Mouse (Mus musculus): ENCODE data around the gene Atxn1.

Gene Atxn1

DNA sequence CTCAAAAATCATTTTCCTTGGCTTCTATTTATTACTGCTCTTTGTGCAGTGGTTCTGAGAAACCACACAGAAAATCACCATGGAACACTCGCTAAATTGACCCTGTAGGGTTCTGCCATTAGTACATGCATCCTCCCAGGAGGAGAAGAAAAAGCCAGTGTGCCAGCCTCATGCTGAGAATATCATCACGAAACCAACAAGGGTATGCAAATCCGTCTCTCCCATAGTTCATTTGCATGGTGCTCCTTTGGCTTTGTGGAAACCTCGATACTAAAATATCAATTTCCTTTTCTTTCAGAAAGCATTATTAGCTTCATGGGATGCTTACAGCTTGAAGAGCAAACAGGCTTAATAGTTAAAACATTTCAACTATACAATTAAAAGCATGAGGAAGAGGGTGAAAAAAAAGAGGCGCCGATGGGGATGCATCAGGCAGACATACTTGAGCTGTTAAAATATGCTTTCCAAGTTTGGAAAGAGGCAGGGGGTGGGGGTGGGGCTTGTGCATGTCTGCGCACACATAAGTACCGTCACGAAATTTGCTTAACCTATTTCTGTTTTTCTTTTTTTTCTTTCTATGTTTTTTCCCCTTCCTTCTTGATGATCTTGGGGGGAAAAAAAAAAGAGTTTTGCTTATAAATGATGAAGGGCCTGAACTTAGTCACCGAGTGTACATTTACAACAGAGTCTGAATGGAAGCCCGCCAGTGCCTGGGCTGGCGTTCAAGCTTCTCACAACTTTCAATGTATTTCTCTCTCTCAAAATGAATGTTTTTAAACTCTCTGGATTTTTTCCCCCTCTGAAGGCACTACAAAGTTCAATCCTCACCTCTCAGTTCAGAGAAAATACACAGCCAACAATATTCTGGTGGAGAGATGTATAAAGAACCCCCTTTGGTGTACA is 303.3 kb downstream of the Atxn1 start:
- no peak for DNase-seq

DNA sequence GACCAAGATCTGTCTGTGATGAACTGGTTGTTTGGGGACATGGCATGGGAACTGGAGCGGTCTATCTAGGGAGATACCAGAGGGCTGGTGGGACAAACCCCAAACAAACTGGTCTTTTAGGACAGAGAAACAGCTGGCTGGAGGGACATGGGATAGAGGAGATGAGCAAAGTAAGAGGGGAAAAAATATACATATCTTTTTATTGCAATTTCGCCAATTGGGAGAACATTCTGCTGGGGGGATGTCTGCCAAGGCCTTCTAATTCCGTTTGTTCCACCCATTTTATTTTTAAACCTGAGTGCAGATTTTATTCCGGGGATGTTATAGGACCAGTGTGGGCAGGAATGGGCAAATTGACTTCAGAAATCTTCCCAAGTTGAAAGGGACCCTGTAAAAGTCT is 305.0 kb downstream of the Atxn1 start:
- no peak for DNase-seq

DNA sequence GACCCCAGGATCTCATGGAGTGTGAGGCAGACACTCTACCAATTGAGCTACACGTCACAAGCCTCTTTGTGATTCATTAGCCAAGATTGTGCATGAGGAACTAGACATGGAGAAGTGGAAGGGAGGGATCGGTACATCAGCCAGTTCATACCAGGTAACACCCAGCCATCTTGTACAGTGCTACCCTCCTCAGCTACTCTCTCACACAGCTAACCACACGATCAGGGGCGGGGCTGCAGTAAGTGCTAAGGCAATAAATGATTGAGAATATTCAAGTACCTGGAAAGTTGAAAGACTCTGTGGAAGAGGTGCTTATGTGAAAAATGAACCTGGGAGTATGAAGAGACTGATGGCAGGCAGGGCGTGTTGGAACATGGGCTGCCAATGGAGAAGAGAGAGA is 306.5 kb downstream of the Atxn1 start:
- no peak for DNase-seq

DNA sequence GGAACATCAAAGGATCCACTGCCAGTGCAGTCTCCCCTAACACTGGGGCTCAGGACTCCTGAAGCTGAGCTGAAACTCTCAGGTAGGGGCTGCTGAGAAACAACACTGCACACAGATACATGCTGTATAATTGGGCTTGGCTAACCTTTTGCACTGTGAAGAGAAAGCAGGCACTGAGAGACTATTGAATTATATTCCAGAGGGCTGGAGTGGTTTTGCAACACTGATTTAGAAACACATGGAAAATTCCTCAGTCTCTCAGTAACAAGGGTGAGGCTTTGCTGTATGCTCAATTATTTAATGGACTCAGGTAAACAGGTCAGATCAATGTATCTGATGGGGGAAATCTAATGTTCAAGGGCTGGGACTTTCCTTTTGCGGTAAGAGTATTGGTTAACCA is 307.6 kb downstream of the Atxn1 start:
- DNase-seq, result no peak

DNA sequence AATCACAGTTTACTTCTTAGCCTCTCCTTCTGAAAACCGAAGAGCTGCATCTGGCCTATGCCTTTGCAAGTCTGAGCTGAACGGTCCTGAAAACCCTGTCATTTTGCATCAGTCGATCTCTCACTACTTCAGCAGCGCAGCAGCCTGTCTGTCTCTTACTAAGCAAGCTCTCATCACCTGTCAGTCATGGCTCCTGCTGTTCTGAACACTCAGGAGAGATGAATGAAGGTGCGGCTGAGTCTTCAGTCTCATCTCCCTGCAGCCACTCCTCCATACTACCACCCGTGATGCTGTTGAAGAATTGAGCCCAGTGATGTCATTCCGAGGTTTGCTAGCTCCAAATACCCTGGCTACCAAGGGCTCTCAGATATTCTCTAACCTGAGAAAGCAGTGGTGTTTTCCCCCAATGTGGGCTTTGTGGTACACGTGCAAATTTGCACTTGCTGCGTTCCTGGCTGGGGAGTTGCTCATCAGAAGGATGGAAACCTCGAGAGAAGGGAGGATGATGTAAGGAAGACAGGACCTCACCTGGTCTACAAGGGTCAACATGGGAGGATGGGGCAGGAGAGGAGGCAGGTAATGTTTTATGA is 313.1 kb downstream of the Atxn1 start:
- peak; percentile 6 for DNase-seq

DNA sequence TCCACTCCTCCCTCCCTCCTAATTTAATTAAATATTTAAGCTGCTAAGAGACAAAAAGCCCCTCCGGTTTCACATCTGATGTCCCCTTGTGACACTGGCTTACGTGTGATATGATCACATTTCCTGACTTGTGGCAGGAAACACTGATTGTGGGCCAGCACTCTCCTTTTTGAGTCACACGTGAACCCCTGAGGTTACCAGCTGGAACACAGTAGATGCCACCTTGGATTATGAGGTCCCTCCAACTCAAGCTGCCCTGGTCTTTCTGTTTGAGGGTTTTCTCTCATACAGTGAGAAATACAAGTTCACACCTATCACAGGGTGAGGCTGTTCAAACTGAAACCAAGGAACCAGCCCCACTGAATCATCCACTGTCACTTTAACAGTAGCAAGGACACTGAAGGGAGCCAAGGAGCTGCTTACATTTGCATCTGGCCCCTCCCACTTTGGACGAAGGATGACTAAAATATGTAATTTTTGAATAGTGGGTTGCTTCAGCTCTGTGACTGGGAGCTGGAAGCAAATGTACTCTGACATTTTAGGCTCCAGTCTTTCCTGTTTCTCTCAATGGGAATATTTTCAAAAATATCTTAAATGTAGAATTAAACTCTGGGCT is 315.5 kb downstream of the Atxn1 start:
- DNase-seq, result no peak

DNA sequence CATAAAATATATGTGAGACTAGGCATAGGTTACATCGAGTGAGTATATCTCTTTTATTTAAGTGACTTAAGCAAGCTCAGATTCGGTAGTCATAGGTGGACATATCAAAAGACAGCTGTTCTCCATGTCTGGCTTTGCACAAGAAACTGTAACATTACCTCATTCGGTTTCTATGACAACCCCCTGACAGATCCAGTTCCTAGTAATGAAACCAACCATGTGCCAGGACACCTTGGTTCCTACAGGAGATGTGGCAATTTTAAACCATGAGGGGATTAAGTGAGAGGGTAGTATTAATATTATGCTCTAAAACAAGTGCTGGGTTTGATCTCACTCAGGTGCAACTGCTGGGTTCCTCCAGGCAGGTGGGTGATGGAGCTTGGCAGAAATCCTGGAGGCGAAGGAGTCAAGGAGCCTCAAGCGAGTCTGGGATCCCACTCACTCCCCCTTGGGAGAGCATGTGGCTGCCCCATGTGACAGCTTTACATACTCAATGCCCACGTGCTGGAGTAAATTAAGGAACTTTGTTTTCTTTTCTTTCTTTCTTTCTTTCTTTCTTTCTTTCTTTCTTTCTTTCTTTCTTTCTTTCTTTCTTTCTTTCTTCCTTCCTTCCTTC is 320.9 kb downstream of the Atxn1 start:
- no peak for DNase-seq

DNA sequence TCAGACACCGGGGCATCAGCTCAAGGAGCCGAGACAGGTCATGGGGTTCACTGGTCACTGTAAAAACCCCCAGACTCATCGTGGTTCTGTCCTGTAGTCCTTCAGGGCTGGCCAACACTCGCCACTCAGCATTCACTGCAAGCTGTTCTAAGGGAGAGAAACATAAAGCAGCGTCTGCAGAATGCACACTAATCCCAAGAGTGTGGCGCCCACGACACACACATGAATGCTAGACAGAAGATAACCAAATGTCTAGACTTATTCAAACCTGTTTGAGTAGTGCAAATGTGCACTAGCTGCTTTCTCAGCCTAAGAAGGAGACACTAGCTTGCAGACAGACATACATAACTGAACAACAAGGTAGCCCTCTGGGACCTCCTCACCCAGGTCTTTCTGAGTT is 321.9 kb downstream of the Atxn1 start:
- no peak for DNase-seq

DNA sequence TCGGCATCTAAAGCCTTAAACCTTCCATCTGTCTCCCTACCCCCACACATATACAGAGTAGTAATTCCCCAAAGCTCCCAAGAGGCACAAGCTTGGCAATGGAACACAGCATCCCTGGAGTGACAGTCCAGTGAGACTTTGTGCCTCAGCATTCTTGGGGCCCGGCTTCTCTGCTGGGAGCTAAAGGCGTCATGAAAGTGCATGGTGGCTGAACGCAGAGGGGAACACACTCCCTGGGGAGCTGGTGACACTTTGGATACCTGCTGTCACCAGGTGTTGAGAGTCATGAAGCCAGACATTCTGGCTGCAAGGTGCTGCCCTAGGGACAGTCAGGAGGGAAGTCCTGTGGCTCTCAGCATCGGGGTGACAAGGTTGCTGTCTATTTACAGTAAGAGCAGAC is 324.4 kb downstream of the Atxn1 start:
- no peak for DNase-seq

DNA sequence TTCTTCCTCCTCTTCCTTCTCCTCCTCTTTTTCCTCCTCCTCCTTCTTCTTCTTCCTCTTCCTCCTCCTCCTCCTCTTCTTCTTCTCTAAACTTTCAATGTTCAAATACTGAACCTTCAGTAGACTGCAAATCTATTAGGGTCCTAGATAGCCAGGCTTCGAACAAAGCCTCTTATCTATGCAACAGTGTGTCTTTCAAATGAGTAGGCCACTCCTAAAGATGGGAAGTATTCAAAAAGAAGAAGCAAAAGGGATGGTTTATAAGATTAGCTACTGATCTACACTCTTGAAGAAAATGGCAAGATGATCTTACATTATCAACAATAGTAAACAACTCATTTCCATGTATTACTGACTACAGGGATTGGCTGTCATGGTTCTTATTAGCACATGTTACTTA is 326.5 kb downstream of the Atxn1 start:
- DNase-seq, result no peak

DNA sequence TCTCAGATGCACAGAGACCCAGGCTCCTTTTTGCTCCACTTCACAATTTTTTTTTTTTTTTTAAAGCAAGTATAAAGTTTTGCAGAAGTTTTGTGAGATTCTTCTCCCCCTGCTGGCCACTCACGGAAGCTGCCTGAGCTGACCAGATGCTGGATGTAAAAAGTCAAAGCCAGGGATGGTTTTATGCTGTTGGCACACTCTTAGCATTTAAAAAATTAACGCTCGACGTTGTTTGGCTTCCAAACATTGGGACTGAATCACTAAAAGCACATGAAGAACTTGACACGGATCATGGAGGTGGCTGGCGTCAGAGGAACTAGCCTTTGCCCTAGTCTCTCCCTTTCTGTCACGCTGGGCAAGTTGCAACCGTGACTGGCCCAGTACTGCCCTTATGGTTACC is 327.5 kb downstream of the Atxn1 start:
- peak; percentile 31 for DNase-seq

DNA sequence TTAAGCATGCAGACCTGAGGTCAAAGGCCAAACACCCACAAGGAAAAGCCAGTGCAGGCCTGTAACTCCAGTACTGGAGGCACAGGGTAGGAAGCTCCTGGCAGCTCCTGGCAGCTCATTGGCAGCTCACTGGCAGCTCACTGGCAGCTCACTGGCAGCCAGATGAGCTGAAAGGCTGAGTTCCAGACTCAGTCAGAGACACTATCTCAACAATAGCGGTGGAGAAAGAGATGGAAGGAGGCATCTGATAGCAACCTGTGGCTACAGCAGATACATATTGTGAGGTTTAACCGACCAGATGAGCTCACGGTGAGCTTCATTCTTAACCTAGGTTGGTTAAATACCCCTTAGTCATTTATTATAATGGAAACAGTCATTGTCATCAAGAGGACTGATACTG is 328.4 kb downstream of the Atxn1 start:
- DNase-seq, result no peak

DNA sequence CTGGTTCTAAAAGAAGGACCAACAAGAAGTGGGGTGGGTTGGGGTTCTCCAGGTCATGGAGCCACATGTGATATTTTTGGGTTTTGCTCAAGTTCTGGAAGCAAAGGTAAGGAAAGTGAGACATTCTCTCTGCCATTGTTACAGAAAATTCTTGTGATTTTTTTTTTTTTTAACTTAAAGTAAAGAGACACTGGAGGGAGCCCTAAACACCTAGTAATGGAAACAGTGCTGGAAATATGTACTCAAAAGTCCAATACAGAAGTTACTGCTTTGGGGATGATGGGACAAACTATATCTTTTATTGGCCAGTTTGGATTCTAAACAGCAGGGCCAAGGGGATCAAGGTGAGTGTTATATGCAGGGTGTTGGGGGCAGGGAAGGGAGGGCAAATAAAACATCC is 330.9 kb downstream of the Atxn1 start:
- DNase-seq, result no peak

DNA sequence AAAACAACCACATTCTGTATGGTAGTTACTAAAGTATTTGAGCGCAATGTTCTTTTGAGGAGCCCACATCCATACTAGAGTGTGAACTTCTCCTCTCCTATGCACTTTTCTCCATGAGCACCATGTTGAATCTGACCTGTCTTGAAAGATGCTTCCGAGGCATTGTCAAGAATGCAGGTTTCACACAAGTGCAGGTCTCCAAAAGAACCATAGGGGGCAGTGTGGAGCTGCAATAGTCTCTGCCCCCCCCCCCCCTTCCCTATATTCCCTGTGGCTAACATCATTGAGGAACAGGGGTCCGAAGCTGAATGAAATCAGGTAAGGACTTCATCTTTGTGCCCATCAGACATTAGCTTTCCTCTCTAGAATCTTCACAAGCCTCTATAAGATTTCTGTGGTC is 332.7 kb downstream of the Atxn1 start:
- DNase-seq, result peak; percentile 11

DNA sequence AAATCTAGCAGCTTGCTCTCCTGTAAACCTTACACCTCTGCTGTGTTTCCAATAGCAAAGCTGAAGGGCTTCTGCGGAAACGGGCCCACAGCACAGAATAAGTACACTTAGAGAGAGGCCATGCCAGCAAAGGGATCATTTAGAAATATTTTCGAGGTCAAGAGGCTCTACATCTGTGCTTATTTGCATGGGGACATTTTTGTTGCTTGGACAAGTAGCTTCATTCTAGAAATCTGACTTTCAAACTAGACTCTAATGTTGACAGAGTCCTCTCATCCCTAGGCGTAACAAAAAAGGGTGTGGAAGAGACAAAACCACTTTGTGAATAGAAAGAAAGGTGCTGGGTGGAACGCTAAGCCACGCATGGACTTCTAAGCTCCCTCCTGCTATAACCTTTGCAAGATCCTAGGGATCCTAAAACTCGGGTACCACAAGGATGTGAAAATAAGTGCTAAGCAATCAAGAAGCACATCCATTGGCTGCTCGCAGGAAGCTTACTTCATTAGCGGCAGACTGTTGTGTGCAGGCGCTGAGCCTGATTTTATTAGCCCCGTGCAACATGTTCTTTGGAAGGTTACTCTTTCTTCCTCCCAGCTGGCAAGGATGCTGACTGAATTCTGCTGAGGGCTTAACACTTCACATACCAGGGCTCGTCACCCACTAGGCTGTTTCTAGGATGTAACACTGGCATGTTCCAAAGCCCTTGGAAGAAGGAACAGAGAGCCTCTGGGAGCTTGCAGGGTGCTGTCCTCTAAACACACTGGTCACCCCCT is 334.1 kb downstream of the Atxn1 start:
- no peak for DNase-seq

DNA sequence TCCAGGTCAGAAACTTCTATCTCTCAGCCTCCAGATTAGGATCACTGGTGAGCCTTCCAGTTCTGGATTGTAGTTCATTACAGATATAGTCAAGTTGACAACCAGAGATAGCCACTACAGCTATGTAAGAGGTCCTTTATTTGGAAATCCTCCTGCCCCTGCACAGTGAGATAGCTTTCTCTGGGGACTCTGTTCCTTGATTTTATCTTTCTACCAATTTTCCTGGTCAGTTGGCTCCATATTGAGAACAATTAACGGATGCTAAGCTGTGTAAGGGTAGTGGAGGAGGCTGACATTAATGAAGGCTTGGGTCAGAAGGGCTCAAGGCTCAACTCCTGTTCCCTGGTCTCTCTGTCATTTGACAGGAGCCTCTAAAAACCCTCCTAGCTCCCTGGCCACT is 335.1 kb downstream of the Atxn1 start:
- DNase-seq, result no peak

DNA sequence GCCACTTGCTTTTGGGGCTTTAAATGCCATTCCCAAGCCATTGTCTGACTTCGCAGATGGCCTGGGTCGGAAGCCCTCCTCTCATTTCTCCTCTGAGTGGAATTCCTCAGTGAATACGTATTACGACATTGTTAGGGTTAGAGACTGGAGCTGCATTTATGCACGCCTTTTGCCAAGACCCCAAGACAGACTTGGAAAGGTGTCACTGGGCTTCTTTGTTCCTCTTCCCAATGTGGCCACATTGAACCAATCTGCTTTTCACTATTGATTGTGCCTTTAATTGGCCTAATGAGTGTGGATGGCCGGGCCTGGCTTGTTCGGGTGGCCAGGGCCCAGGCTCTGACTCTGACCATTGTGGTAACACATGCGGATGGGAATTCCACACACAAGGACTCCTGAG is 336.5 kb downstream of the Atxn1 start:
- no peak for DNase-seq

DNA sequence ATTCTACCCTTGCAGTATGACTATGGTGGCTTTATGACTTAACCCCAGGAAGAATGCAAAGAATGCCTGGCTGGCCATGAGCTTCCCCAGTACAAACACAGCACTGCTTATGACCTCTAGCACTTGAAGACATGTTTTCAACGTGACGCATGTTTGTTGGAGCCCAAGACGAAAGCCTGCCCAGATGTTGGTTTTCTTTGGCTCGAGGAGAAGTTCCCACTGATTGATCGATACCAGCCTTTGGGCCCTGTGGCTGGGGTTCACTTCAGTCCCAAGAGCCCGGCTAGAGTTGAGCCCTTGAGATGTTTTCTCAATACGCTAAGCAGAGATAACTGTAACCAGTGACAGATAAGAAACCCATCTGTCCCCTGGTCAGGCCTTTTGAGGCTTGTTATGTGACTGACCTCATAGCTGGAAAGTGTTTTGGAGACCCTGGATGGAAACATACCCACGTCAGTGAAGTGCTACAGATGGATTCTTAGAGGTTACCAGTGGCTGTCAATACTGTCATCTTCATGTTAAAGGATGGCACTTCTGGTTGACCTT is 337.5 kb downstream of the Atxn1 start:
- no peak for DNase-seq

DNA sequence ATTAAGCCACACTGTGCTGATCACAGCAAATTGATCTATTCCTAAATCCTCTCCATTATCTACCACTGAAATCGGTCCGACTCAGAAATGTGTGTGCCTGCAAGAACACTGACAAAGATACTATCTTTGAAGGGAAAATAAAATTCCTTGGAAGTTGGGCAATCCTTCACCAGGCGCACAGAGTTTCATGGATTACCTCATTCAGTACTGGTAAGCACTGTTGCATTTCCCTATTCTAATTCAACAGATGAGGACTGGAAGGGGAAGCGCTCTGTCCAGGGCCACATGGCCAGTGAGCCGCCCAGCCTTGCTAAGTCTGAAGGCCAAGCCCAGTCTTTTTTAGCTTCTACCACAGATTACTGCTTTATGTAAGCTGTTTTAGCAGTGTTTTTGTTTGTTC is 339.1 kb downstream of the Atxn1 start:
- no peak for DNase-seq

DNA sequence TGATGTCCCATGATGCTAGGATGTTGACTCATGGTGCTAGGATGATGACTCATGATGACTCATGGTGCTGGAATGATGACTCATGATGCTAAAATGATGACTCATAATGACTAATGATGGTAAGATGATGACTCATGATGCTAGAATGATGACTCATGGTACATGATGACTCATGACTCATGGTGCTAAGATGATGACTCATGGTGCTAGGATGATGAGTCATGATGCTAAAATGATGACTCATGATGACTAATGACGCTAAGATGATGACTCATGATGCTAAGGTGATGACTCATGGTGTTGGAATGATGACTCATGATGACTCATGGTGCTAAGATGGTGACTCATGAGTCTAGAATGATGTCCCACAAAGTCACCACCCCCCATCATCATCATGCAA is 341.0 kb downstream of the Atxn1 start:
- no peak for DNase-seq

DNA sequence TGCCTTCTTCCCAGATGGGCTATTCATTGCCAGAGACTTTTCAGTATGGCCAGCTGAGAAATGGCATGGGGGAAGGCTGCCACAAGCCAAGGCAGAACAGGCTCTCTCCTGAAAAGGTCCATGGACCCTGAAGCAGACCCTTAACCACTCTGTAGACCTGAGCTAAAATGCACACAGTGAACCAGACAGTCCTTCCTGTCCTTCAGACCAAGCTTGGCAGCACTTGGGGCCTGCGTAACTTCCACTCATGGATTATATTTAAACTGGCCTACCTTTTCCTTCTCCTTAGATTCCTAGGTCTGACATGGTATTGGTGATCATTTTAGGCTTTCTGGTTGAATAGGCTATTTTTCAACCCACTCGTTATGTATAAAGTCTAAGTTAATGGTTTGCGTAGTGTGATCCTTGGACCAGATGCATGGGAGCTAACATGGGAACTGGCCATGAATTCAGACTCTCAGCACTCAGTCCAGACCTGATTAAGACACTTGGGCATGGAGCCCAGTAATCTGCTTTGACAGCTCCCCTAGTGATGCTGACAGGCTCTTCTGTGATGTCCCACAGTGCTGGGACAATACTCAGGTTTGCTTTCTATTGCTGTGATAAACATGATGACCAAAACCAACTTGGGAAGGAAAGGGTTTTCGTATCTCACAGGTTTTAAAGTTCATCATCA is 341.8 kb downstream of the Atxn1 start:
- DNase-seq, result no peak

DNA sequence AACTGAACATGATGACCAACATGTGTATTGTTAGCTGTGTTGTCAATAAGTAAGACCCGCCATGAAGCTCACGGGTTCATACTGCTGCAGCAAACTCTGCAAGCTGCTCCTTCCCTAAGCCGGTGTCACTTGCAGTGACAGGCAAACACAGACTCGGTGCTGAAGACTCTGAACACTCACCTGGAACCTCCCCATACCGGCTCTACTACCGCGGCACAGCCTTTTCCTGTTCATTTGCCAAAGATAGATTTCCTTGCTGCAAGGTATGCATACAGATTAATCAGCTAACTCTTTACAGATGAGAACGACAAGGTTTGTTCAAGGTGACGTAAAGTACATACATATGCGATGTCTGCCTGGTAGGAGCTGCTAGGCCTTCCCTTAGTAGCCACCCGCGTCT is 344.1 kb downstream of the Atxn1 start:
- DNase-seq, result no peak

Measured in retina, postnatal 1 day (tissue).